Mouse (Mus musculus) small intestine, adult 2 months (tissue): Measurements from ENCODE around the gene Dnajc27.

ENCODE experiments used
- CTCF ChIP-seq: fragments of 200-500 bp; IDR thresholded peaks from 2 replicates; pipeline ENCODE4 v1.5.1; 2012; ENCODE audit warnings: low read depth, mild to moderate bottlenecking, control low read depth, inconsistent platforms, low read length, moderate library complexity, mixed read lengths; ENCODE audit not compliant: insufficient replicate concordance, insufficient read length; ENCODE audit errors: extremely low read depth
- POLR2A ChIP-seq: fragments of 200-500 bp; IDR thresholded peaks from 2 replicates; pipeline ENCODE4 v1.6.1; 2012; ENCODE audit warnings: low read depth, mild to moderate bottlenecking, control low read depth, inconsistent platforms, low read length, moderate library complexity

GRCm38 (mm10) chr12:4076383-4076782 is 6.0 kb upstream of the Dnajc27 start:
- TF ChIP-seq POLR2A = no peak
- TF ChIP-seq CTCF = no peak
